Mouse (Mus musculus) urinary bladder, adult 2 months (tissue): ENCODE data around the gene Prkce. TPM values are rescaled to one million over a fixed set of nuclear protein-coding genes. Genes with fewer than 3 reads are reported as not detected.

Experiments
- DNase-seq: peaks from one replicate; pipeline ENCODE4 v3.0.0; 2022; ENCODE audit warnings: low spot score
- polyA plus RNA-seq: library from polyadenylated mRNA; depleted of rRNA; stranded (reverse); fragments of >200 nt; gene quantifications from 2 replicates; pipeline ENCODE4 v1.2.3, GENCODE M21; 2012

Prkce gene
- polyA plus RNA-seq, 1 experiment: 5.8 TPM

DNA sequence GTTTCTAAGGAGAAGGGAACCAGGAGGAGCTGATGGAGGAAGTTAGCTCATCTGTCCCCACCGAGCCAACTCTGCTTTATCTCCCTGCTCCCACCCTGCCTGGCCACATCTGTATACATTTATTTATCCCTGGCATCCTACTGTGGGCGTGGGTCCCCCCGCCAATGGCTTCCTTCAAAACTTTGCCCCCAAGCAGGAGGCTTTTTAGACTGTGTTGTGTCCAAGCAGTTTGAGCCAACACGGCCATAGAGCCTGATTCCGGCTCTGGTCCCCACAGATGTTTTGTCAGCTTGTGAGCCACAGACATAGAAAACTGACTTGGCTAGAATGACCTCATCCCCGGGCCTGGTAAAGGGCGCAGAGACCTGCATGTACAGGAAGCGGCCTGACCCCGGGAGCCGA is 89.1 kb downstream of the Prkce start:
- no peak for DNase-seq

DNA sequence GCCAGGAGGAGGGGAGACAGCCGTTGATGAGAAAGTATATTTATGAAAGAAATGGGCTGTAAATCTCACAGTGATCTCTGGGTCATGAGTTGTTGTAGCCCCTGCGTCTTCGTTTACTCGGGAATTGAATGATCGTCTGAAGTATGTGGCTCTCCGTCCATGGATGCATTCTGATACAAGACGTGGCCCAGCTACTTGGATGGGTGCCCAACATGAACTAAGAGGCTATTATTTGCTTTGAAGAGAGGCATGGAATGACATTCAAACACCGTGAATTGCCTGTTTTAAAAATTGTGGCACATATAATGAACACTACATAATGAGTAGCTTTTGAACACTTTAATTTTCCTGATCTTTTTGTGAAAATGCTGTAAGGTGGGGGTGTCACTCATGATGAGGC is 93.5 kb downstream of the Prkce start:
- DNase-seq: no peak

DNA sequence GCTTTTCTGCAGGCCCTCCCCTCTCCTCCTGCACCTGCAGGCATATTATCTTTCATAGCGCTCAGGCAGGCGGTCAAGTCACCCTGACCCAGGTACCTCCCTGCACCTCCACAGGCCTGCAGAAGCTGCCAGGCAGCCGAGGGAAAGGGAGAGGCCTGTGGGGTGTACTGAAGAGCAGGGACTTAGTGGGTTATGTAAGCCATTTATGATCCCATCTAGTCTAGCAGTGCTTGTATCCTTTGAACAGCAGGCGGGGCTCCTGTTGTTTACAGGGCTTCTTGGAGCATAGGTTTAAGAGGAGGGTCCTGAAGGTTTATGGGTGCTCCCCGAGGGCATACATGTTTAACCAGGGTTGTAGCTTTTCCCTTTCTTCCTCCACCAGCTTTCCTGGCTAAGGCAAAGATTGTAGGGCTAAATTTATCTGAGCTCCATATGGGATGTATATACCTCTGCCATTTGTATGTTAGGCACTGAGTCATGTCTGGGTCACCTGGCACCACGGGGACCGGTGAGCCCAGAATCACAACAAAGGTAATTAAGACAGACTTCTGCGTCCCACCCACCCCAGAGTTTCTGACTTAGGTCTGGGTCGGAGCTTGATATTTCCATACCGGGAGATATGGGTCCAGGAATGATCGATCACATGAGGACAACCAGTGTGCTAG is 96.5 kb downstream of the Prkce start:
- DNase-seq: no peak

DNA sequence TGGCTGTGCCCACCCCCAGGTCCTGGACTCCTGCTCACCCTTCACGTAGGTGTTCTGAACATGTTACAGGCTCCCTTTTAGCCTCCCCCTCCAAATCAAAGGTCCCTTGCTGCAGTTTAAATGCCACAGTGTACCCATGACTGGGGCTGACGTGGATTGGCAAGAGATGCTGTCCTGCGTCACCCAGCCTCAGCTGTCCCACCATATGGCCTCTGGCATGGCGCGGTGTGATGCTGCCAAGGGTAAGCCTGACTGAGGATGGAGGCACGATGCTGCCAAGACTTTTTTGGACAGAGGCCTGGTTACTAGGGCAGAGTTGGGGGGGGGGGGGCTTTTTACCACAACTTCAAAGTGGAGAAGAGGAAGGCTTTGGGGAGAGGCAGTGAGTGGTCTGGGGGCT is 98.5 kb downstream of the Prkce start:
- no peak for DNase-seq

DNA sequence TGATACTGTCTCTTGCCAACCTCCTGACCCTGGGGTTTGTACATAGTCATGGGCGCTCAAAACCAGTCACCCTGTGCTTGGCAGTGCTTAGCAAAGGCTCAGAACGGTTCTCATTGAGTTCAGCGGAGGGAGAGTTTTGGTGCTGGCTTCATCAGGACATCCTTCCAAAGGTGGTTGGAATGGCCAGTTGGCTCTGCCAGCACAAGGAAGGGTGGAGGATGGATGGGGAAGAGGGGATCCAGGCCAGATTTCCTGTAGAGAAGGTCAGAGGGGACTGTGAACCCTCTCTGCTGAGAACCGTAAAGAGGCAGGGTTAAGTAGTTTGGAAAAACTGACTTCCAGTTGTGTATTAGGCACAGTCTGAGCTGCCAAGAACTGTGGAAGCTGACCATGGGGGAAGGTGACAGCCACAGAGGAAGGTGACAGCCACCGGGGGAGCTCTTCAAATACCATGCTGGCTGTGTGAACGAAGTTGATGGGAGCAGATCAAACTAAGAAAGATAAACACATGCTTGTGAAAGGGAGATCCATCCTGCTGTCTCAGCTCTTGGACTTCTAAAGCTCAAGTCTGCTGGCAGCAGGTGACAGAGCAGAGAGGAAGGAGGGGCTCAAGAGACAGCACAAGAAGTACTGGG is 99.7 kb downstream of the Prkce start:
- DNase-seq: no peak

DNA sequence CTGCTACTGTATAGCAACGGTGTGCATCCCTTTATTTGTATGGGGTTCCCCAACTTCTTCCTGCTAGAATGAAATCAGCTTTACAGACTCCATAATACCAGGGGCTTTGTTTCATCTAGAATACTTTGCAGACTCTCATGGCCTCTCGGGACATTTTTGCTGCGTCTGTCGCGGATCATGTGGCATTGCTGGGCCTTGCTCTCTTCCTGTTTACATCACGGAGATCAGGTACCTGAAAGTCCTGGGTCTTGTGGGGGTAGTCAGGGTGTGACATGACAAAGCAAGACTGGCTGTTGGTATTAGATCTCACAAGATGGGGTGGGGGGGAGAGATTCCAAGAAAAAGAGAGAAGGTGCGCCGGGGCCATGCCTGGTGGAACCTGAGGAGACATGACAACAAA is 102.1 kb downstream of the Prkce start:
- no peak for DNase-seq

DNA sequence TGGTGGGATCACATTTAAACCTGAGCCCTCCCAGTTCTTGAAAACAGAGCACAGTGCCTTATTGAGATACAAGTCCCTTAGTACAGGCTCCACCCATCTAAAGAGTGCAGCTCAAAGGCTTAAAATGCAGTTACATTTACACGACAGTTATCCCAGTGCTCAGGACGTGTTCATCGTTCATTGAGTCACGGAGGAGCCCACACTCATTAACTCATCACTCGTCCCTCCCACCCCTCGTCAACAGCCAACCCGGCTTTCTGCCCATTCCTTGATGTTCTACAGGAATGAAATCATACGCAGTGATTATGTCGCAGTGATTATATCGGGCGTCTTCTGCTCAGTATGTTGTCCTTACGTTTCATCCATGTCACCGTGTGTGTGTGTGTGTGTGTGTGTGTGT is 102.9 kb downstream of the Prkce start:
- DNase-seq: no peak

DNA sequence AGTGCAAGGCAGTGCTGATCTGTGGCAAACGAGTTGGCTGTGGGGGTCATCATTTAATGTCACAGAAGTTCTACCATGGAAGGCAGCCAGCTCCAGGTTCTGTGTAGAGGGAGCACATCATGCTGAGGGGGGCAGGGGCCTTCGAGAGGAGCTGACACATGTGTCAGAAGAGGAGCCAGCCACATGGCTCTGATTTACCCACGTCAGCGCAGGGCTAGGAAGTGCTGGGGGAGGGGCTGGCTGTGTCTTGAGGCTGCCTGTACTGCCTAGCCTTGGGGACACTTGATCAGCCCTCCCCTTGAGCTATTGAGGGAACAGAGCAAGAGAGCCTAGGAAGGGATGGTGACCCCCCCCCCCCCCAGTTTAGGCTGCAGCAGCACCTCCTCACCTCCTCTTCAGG is 103.7 kb downstream of the Prkce start:
- DNase-seq: no peak

DNA sequence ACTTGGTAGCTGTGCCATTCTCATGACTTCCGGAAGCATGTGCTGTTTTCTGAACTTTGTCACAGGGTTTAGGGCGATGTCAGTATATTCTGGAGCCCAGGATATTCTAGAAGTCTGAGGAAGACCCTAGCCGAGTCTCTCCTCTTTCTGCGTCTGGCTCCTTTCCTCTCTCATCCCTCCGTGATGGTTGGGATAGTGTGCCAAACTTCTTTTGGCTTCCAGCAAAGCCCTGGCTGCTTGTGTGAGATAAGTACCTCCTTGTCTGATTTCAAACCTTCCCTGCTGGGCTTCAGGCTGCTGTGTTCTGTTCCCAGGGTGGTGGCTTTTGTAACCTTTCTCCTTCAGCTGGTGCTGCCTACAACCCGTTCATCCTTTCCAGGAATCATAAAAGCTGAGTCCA is 105.4 kb downstream of the Prkce start:
- DNase-seq: no peak

DNA sequence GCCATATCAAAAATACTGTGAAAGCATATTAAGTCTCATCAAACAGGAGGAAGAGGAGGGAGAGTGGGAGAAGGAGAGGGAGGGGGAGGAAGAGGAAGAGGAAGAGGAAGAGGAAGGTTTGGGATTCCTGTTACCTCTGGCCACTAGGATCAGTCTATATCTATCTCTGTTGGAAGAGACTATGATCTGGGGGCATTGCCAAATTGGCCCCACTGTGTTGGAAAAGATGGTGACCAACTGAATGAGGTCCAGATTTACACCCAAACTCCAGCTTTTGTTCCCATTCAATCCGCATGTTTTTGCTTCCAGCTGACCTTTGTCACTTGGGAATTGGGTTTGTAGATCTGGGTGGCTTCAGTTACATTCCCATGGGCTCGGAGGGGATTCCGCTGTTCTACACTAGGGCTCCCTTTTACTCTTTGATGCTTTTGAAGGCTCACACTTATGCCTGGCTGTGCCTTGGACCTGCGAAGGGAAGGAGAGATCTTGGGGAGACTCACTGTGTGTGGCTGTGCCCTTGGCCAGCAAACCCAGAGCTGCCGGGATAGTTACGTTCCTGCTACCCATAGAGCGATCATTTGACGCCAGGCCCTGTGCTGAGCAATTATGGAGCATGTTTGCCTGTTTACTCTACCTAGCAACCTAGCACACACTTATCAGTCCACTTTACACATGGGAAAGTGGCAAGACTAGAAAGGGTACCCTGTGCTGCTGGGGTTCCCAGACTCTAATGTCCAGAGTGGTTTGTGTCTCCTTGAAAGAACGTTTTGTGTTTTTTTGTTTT is 106.2 kb downstream of the Prkce start:
- no peak for DNase-seq

DNA sequence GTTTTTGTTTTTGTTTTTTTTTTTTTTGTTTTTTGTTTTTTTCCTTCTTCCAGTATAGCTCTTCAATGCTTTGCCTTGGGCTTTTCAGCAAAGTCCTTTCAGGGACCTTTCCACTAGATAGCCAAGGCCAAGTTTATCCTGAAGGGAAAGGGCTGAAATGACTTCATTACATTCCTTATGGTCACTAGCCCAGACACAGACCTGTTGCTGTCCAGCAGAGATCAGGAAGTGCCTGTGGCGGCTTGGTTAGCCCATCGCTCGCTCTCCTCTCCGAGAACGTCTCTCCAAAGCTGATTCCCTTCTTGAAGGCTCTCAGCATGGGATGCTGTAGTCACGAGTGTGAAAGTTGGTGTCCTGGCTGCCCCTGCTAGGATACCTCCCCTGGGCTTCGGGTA is 106.8 kb downstream of the Prkce start:
- DNase-seq: no peak

DNA sequence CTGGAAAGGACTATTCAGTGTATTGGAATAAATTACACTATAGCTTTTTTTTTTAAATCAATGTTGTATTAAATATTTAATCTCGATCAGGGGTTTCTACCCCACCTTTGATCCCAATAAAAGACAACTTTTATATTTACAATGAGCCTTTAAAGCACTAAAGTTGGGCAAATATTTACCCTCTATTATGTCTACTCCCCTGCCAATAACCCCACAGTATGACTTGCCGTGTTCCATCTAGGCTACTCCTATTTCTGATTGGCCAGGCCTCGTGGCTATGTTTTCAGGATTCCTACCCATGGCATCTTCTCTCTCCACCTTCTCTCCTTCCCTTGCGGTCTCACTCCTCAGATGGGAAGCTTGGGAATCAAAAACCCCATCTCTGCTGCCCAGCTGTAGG is 108.8 kb downstream of the Prkce start:
- no peak for DNase-seq

DNA sequence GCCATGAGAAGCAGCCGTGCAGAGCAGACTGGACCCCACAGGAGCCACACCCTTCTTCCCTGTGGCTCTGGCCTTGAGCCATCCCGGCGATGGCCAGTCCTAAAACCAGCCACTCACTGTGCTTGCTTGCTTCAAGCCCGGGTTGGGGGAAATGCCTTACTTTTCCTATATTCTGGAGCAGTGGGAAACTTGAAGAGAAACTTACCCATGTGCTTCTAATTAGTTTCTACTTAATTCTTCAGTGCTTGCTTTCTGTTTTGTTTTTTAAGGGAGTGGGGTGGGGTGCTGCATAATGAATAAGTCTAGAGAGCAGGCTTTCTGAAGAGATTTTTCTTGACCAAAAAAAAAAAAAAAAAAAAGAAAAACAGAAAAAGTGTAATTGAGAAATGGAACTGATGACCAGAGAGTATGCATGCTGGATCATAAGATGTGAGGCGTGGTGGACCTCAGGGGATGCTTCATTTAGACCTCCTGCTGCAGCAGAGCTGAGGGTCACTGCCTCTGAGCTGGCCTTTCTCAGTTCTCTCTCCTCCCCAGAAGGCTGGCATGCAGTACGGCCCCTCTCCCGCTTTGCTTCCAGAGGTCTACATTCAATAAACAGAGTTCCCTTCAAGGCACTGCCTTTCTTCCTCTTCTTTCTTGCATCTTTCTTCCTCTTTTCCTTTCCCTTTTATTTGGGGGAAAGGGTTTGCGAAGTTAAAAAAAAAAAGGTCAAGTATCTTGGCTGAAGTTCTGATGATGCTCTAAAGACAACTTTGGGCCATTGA is 109.6 kb downstream of the Prkce start:
- DNase-seq: no peak

DNA sequence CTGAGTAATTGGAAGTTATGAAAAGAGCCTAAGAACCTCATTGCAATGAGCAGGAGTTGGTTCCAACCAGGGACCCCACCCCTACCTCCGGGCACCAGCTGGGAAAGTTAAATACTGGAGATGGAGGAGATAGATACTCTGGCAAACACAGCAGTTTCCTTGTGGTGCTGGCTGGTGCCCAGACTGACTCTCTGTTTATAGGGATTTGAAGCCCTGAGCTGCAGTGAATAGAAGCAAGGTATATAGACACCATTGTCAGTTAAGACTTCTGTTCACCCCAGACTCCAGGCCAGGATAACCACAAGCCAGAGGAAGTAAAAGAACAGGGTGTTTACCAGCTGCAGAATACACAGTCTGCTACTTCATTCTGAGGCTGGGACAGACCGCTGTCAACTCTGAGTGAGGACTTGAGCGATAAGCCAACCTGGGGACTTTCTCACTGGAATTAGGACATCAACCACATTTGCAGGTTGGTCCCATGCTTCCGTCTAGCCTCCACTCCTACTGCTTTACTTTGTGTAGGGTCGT is 110.5 kb downstream of the Prkce start:
- DNase-seq: no peak

DNA sequence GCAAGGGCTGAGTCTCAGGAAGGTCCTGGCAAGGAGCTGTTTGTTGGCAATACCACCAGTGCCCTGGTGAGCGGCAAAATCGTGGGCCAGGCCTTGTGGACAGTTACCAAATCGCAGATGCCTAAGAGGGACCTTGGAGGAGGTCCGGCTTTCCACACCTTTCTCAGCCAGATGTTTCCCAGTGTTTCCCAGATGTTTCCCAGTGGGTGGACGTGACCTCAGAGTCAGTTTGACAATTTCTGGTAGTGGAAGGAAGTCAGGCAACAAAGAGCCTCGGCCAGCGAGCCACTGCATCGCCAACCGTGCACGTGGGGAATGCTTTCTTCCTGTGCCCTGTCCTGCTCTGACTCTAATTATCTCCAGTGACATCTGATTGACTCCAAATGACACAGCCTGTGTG is 112.2 kb downstream of the Prkce start:
- DNase-seq: no peak

DNA sequence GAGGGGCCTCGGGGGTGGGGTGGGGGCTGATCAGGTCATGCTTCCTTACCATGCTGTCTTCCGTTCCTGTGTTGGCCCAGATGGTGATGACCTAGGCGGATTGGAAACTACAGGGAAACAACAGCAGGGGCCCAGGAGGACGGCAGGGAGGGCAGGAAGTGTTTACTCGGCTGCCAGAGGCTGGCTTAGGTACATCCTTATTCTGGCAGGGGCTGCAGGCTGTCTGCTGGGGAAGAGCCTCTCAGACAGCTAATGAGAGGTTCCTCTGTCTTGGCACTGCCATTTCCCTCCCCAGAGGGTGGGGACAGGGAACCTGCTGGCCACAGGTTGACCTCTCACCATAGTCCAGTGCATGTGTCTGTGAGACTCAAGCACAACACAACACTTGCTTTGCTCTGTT is 116.2 kb downstream of the Prkce start:
- DNase-seq: no peak

DNA sequence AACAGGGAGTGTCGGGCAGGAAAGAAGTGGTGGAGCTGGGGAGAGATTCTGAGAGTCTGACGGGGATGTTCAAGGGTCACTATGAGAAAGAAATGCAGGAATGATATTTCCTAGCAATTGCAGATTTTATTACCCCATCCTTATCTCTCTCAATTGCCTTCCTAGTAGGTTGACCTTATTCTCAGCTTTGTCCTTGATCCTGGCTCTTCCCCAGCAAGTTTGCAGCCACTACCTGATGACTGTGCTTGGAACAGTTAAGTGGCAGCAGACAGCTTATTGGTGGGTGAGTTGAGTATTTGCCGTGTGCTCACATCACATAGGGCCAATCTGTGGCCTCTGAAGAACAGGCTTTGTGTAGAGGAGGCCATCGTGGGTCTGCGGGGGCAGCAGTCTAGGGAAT is 117.5 kb downstream of the Prkce start:
- no peak for DNase-seq

DNA sequence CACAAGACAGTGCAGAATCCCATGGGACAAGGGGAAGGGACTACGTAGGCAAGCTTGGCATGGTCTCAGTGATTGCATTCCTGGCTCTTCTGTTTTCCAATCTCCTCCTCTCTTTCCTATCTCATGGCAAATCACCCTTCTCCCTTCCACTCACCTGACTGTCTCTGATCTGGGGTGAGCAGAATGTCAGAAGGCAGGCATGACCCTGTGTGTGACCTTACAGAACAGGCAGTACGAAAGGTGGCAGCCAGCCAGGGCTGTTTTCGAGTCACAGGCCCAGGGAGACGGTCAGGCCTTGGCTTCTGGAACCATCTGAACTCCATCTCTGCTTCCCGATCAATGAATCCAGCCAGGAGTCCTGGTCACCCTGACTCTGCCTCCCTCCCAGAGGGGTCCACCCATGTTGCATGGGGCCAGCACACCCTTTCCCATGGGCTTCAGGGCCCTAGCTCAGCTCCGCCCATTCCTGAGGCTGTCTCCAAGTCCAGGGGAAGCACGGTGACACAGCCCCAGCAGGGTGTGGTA is 119.2 kb downstream of the Prkce start:
- no peak for DNase-seq

DNA sequence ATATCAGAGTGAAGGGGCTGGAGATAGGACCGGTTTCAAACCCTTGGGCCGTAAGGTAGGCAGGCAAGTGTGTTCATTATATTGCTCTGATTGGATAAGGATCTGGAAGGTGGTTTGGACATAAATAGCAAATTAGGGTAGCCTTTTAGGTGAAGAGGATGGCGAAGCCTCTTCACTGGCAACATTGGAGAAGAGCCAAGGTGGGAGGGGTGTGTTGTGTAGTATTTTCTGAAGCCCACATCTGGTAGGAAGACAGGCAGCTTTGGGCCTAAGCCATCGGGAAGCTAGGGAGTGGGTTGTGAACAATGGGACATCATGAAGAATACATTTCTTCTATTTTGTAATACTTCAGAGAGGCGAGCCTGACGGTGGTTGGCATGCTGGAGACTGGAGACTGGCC is 125.1 kb downstream of the Prkce start:
- DNase-seq: no peak

DNA sequence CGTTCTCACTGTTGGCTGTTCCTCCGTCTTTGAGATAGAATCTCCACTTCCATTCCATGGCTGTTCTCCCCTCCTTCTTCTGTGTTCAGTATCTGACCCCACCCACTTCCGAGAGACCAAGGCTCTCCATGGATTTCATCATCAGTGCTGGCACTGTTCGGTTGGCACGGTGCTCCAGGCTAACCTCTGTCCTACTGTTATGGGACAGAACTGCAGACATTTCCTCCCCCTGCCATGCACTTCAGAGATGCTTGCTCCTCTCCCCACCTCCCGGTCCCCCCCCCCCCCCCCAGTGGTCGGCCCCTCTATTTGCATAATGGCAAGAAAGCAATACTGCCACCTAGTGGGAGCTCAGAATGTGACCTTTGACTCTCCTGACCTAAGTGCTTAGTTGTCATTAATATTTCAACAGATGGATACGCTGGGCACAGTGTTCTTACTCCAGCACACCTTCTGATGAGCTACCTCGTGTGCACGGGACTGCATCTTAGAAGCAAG is 125.7 kb downstream of the Prkce start:
- no peak for DNase-seq

DNA sequence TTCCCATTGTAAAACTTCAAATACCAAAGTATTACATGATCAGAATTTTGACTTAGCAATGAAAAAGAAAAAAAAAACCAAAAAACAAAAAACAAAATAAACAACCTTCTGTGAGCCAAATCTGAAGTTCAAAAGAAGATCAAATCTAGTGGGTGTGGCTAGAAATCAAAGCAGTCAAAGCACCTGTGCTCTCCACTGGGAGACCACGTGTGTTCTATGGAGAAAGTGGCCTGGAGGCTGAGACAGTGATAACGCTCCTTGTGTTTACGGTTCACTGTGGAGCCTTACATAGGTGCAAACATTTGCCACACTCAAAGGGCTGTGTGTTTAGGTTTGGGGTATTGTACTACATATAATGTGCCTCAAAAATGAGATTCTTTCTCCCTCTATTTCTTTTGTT is 132.0 kb downstream of the Prkce start:
- no peak for DNase-seq
